Mouse (Mus musculus): Measurements from ENCODE around the gene Ppp6r1. TPM values are rescaled to one million over a fixed set of nuclear protein-coding genes. Genes with fewer than 3 reads are reported as not detected.

The Ppp6r1 gene
- 161 and 201 TPM in 2 replicates for total RNA-seq (2023)

DNA sequence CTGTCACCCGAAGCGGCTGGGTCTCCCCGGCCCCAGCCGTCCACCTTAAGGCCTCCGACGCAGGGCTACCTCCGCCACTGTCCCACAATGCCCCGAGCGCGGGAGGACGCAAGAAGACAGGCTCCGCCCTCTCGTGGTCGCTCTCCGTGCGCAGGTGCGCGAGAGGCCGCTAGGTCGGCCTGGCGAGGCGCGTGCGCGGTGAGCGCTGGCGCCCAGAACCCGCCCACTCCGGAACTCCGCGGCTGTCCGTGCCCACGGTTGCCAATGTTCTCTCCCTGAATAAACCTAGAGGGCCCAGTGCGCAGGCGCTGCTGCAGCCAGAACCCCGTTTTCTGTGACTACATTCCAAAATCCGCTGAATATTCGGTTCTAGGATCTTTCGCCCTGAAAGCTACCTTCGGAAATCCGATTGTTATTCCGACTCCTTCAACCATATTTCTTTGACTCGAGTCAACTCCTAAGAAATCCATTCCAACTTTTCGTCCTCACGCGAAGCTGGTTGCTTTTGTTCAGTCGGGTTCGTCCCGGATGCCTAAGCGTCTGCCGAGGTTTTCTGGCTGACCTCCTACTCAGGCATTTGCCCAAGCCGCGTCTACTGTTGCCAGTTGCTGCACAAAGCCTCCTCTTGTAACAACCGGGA, at the start of gene Ppp6r1:
Gene Ppp6r1, minus strand, starts transcription at position 108 of the 640 bp plus-strand sequence.

DNA sequence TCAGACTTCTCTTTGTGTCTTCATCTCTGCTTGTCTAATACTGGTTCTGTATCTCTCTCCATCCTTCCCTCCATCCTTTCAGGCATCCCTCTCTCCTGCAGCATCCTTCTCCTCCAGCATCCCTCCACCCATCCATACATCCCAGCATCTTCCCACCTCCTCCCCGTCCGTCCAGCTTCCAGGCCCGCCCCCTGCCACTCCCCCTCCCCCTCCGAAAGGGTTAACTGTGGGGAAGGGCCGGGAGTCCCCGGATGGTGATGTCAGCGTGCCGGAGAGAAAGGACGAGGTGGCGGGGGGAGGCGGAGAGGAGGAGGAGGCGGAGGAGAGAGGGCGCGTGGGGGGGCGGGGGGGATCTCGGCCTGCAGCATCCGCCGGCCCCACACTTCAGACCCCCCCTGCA, 31.6 kb upstream of the Ppp6r1 start, which contains the start of gene Brsk1:
Gene Brsk1, plus strand, starts transcription at position 218 of the 400 bp plus-strand sequence.

DNA sequence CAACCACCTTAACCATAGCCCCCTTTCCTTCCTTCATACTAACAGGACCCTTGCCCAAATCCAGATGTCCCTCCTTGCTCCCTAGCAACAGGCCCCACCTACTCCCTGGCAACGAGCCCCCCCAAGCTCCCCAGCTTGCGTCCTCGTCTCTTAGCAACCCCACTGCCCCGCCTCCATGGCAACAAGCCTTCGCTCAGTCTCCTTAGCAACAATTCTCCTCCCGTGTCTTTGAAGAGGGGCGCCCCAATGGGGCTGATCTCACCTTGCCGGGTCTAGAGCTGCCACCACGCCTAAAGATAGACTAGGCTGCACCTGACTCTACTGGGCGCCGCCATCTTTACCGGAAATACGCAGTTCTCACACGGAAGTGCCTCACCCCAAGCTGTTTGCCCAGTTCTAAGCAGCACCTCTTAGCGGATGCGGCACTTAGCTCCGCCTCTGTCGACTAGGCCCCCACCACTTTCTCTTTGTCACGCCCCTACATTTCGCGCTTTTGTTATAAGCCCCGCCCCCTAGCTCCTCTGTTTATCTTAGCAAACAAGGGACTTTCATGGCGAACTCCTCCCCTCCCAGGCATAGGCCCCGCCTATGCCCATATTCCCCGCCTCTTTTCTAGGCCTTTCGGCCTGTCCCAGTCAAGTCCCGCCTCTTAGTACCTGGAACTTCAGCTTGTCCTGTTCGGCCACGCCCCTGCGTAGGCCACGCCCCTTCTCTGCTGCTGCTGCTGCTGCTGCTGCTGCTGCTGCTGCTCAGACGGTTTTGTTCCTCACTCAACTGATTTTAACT, 26.0 kb upstream of the Ppp6r1 start, which contains the start of gene Hspbp1:
Gene Hspbp1, minus strand, starts transcription at position 437 of the 786 bp plus-strand sequence.

DNA sequence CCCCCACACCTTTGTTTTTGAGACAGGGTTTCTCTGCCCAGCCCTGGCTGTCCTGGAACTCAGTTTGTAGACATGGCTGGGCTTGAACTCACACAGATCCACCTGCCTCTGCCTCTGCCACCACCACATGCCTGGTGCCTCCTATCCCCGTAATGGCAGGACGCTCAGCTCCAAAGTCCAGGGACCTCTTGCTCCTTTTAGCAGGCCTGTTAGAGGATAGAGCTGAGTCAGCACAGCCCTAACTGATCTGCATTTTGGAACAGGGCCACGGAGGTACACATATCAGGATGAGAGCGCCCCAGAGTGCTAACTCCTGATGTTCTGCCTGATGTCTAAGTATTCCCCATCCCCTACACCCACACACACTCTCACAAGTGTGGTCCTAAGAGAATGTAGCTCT, 27.8 kb downstream of the Ppp6r1 start, which contains the start of gene Tmem86b:
Gene Tmem86b, minus strand, starts transcription at position 392 of the 400 bp plus-strand sequence.

DNA sequence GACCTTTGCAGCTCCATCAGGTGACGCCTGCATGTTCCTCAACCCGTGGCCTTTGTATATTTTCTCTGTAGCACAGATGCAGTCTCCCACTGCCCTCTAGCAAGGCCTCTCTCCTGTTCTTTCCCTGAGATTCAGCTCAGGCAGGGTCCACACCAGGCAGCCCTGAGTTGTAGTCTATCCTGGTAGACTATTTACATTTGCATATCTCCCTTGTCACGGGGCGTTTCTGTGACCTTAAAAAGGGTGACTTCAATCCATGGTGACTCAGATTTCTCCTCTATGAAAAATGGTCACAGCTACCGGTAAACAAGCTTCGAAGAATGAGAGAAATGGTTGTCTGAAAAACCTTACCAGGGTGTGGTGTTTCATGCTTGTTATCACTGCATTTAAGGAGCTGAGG, 54.9 kb downstream of the Ppp6r1 start, which contains the start of gene Ptprh:
Gene Ptprh, minus strand, starts transcription at position 169 of the 400 bp plus-strand sequence.

Other genes with a start within 250 kb of the Ppp6r1 start
- 1.8 and 3.3 TPM in 2 replicates for gene Rdh13, start 213.4 kb downstream of the Ppp6r1 start, total RNA-seq (2023)
- gene Eps8l1, start 198.3 kb downstream of the Ppp6r1 start, total RNA-seq (2023): 2.8 and 9.7 TPM in 2 replicates
- gene Ppp1r12c, start 157.3 kb downstream of the Ppp6r1 start, total RNA-seq (2023): 249 and 345 TPM in 2 replicates
- gene Tnnt1, start 142.6 kb downstream of the Ppp6r1 start, total RNA-seq (2023): 7.6 and 10.7 TPM in 2 replicates
- gene Tnni3, start 134.8 kb downstream of the Ppp6r1 start, total RNA-seq (2023): 1.1 TPM in 1 of 2 replicates, not detected in the other
- gene Dnaaf3, start 126.6 kb downstream of the Ppp6r1 start, total RNA-seq (2023): 0.23 and 0.28 TPM in 2 replicates
- gene Syt5, start 111.5 kb downstream of the Ppp6r1 start, total RNA-seq (2023): not detected in 2 replicates
- gene Ptprh, start 55.0 kb downstream of the Ppp6r1 start, total RNA-seq (2023): 0.18 TPM in 1 of 2 replicates, not detected in the other
- 19.8 and 28.6 TPM in 2 replicates for gene Tmem86b, start 27.6 kb downstream of the Ppp6r1 start, total RNA-seq (2023)
- gene Hspbp1, start 26.0 kb upstream of the Ppp6r1 start, total RNA-seq (2023): 14.1 and 21.6 TPM in 2 replicates
- not detected in 2 replicates for gene Brsk1, start 31.6 kb upstream of the Ppp6r1 start, total RNA-seq (2023)
- gene Tmem150b, start 66.2 kb upstream of the Ppp6r1 start, total RNA-seq (2023): 8.8 and 12.9 TPM in 2 replicates
- gene Kmt5c, start 81.1 kb upstream of the Ppp6r1 start, total RNA-seq (2023): 70.4 and 103 TPM in 2 replicates
- gene Cox6b2, start 94.1 kb upstream of the Ppp6r1 start, total RNA-seq (2023): 11.2 and 13.4 TPM in 2 replicates
- not detected in 2 replicates for gene Fam71e2, start 112.3 kb upstream of the Ppp6r1 start, total RNA-seq (2023)
- gene Il11, start 123.8 kb upstream of the Ppp6r1 start, total RNA-seq (2023): not detected in 2 replicates
- not detected in 2 replicates for gene Tmem190, start 123.9 kb upstream of the Ppp6r1 start, total RNA-seq (2023)
- gene Tmem238, start 130.6 kb upstream of the Ppp6r1 start, total RNA-seq (2023): 0.95 and 2.3 TPM in 2 replicates
- 636 and 649 TPM in 2 replicates for gene Rpl28, start 133.9 kb upstream of the Ppp6r1 start, total RNA-seq (2023)
- gene Ube2s, start 153.6 kb upstream of the Ppp6r1 start, total RNA-seq (2023): 188 and 216 TPM in 2 replicates
- gene Shisa7, start 185.7 kb upstream of the Ppp6r1 start, total RNA-seq (2023): 1.0 TPM in 1 of 2 replicates, not detected in the other
- 4.1 and 4.4 TPM in 2 replicates for gene Isoc2b, start 211.2 kb upstream of the Ppp6r1 start, total RNA-seq (2023)
- gene Isoc2a, start 218.1 kb upstream of the Ppp6r1 start, total RNA-seq (2023): 6.0 and 6.2 TPM in 2 replicates
- not detected in 2 replicates for gene Gm36210, start 247.5 kb upstream of the Ppp6r1 start, total RNA-seq (2023)

Data from neutrophil, adult 65 days (primary cell).